Mouse (Mus musculus): ENCODE data around the gene S100a6.

S100a6 gene

DNA sequence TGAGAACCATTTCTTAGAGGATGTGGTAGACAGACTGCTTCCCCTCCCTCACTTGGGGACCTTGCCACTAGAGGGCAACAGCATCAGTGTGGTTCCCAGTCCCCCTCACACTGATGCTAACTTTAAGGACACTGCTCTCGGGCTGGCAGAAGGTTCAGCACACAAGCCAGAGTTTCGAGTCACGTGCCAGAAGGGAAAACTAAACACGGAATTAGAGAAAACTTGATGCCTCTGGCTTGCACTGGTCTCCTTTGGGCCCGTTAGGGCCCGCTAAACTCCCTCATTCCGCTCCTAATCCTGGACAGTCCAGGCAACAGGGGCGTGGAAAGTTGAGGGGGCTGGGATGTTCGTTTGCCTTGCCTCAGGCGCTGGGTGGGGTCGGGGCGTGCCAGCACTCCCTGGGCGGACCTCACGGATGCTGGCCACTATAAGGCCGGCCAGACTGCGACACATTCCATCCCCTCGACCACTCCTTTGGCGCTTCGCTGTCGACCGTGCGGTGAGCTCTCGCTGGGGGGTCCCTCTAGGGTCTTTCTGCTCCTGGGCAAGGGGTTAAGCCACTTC lies at the start of gene S100a6:
Gene S100a6 (plus strand): TSS at position 155 of the 564 bp plus-strand sequence.
- DNase-seq (ENCODE audit: low read depth in 2 of 2, low spot score in 2 of 2) = peak; percentile 59 to 80

- DNase-seq (ENCODE audit: low read depth in 2 of 2, low spot score in 2 of 2) = no peak
These were observed 38.0 kb upstream of the S100a6 start for GRCm38 (mm10) chr3:90574691-90575090.

DNA sequence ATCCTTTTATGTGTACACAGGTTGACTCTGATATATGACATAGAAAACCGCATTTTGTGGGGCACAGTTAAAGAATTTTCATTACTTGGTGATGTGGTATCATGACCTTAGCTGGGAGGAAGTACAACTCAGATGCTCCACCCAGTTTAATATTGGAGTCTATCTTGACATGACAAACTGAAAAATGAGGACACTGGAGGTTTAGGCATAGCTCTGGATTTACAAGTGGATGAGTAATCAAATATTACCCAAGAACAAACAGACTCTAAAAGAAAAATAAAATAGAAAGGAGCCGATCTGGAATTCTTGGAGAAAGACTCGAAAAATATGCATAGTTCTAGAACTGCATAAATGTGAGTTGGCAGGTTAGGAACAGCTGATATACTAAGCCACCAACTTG lies 37.4 kb upstream of the S100a6 start:
- DNase-seq (ENCODE audit: low read depth in 2 of 2, low spot score in 2 of 2) = no peak

- DNase-seq (ENCODE audit: low read depth in 2 of 2, low spot score in 2 of 2) = no peak
These were observed 36.2 kb upstream of the S100a6 start for GRCm38 (mm10) chr3:90576351-90577001.

DNA sequence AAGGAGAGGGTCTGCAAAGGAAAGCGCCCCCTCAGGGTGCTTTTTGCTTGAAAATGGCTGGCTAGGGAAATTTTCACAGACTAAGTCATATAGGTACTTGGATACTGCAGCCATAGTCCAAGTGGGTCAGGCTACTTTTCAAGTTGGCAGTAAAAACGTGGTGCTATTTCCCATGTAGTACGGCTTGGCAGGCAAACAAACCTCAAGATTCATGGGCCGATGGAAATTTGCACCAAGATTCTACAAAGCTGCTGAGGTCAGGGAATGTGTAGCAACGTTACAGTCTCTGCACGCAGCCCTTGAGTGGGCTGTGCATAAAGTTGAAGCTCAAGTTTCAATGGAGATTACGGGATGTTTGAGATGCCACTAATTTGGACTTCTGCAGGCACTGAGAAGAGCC lies 33.2 kb upstream of the S100a6 start:
- DNase-seq (ENCODE audit: low read depth in 2 of 2, low spot score in 2 of 2) = no peak

DNA sequence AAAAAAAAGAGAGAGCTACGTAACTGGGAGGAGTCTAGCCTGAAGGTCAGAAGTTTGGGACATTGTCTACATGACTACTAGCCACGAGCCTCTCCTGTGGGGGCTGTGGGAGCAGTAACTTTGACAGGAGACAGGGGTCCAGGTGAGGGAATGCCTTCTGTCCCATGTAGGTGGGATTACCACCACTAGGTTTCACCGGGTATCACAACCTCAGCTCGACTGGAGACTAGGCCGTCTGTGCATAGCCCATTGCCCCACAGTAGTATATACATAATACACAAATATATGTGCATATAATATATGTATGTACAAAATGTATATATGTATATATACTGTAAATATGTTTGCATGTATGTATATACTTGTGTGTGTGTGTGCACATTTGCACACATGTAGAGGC lies 31.5 kb upstream of the S100a6 start:
- no peak for DNase-seq (ENCODE audit: low read depth in 2 of 2, low spot score in 2 of 2)

DNA sequence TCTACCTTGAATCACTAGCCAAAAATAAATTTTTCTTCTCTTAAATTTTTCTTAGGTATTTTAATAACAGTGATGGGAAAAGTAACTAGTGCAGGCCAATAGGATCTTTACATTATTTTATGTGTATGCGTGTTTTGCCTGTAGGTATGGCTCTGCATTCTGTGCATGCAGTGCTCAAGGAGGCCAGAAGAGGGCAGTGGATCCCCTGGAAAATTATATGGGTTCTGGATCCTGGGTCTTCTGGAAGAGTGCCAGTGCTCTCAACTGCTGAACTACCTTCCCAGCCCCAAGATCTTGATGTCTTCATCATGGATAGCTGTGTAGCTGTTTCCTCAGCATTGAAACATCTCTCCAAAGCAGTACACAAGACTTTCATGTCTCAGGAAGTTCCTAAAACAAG lies 30.5 kb upstream of the S100a6 start:
- no peak for DNase-seq (ENCODE audit: low read depth in 2 of 2, low spot score in 2 of 2)

- DNase-seq (ENCODE audit: low read depth in 2 of 2, low spot score in 2 of 2) = no peak
These were observed 30.1 kb upstream of the S100a6 start for GRCm38 (mm10) chr3:90582556-90582955.

DNA sequence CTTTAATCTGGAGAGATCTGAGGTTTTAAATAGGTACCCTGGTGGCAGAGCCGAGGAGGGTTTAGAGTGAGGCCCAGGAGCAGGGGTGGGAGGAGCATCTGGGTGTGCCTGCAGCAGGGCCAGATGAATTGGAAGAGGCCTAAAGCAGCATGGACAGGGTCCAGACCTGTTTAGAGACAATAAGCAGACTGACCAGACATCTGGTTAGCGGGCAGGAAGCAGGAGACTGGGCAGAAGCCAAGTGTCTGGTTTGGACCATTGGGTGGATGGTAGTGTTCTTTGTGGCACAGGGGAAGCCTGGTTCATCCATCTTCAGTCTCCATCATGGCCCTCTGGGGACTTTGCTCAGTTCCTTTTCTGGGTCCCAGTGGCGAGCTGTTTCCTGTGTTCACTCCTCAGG lies 28.8 kb upstream of the S100a6 start:
- no peak for DNase-seq (ENCODE audit: low read depth in 2 of 2, low spot score in 2 of 2)

DNA sequence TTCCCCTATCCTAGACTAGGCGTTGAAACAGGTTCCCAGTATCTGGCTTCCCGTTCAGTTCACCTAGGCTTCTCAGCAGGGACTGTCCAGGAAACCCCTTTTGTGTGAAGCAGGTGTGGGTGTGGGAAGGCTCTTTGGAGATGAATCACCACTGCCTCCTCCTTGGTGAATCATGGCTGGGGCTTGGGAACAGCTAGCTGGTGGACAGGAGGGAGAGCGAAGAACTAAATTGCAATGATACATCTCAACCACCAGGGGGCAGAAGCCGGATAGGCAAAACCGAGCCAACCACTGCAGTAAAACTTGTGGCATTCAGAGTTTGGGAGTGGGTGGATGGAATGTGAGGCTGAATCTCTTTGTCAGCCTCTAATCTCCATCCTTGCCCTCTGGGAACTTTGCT lies 27.1 kb upstream of the S100a6 start:
- peak; percentile 56 to 64 for DNase-seq (ENCODE audit: low read depth in 2 of 2, low spot score in 2 of 2)

- peak; percentile 20 to 40 for DNase-seq (ENCODE audit: low read depth in 2 of 2, low spot score in 2 of 2)
These were observed 26.6 kb upstream of the S100a6 start for GRCm38 (mm10) chr3:90586016-90586643.

- DNase-seq (ENCODE audit: low read depth in 2 of 2, low spot score in 2 of 2) = peak; percentile 80 to 82
These were observed 25.8 kb upstream of the S100a6 start for GRCm38 (mm10) chr3:90586906-90587305.

DNA sequence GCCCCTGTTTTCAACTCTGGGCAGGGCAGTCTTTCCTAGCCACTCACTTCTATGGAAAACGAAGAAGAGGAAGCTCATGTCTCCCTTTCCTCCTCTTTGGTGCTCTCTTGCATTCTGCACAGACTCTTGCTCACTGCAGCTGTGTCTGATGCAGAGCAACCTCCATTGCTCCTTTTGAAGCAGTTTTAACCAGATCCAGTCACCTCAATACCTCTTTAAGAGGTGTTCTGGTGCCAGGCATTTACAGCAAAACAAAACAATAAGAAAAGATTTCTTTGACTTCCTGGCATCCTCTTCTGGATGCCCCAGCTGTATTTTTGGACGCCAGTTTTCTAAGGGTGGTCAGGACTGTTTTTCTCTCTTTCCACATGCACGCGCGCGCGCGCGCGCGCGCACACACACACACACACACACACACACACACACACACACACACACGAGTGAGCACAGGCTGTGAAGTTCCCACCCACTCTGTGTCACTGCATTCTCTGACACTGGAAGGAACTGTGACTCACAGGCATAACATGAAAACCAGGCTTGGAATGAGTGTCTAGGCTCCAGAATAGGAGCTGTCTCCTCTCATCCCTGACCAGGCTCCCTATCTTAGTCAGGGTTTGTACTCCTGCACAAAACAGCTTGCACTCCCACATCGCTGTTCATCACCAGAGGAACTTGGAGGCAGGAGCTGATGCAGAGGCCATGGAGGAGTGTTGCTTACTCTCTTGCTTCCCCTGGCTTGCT lies 25.2 kb upstream of the S100a6 start:
- DNase-seq (ENCODE audit: low read depth in 2 of 2, low spot score in 2 of 2) = no peak

- DNase-seq (ENCODE audit: low read depth in 2 of 2, low spot score in 2 of 2) = no peak
These were observed 23.3 kb upstream of the S100a6 start for GRCm38 (mm10) chr3:90589390-90589789.

DNA sequence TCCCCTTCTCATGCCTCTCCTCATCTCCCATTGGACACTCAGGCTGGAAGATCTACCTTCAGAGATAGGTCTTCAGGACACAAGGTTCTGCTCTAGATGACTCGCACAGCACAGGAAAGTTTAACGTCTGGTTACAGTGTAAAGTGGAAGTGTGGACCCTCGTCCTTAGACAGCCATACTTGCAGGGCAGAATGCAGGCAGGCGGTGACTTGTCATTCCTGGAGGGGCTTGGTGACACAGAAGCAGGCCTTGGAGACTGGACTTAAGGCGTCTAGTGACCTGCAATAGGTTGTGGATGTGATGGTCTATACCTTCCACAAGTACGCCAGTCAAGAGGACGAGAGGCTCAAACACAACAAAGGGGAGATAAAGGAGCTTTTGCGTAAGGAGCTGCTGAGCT lies 22.7 kb upstream of the S100a6 start, which contains the start of gene S100a2:
Gene S100a2 (plus strand): TSS at position 301 of the 400 bp plus-strand sequence.
- no peak for DNase-seq (ENCODE audit: low read depth in 2 of 2, low spot score in 2 of 2)

GRCm38 (mm10) chr3:90594466-90594865 lies 18.2 kb upstream of the S100a6 start:
- no peak for DNase-seq (ENCODE audit: low read depth in 2 of 2, low spot score in 2 of 2)

GRCm38 (mm10) chr3:90595556-90595955 lies 17.1 kb upstream of the S100a6 start:
- no peak for DNase-seq (ENCODE audit: low read depth in 2 of 2, low spot score in 2 of 2)

DNA sequence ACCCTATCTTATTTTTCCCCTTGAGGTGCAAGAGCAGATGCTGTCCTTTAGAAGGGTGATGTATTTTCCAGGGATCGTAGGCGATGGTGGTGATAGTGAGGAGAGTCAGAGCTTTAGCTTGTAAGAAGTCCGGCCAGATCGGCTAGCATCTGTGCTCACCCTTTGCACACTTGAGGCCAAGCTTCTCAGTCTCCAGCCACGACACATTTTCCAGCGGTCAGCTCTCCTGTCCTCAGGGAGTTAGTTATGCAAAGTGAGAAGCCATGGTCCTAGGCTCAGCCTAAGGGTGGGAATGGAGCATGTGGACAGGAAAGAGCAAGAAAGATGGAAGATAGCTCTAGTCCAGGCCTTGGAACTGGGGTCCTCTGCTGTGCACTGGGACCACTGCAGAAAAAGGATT lies 15.9 kb upstream of the S100a6 start:
- no peak for DNase-seq (ENCODE audit: low read depth in 2 of 2, low spot score in 2 of 2)

DNA sequence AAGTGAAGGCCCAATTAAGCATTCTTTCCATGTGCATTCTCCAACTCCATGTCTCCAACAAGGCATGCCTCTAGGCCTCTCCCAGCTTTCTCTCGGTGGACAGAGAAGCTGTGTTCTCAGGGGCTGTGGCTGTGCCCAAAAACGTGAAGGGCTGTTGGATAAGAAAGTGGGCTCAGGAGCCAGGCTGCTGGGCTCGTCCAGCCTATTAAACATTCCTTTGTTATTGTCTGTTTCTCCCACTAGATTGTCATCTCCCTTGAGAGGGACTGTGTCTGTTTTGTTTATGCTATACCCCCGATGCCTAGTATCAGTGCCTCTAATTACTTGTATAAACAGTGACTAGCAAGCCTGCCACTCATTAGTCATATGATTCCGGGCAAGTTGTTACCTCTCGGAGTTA lies 14.9 kb upstream of the S100a6 start:
- no peak for DNase-seq (ENCODE audit: low read depth in 2 of 2, low spot score in 2 of 2)

DNA sequence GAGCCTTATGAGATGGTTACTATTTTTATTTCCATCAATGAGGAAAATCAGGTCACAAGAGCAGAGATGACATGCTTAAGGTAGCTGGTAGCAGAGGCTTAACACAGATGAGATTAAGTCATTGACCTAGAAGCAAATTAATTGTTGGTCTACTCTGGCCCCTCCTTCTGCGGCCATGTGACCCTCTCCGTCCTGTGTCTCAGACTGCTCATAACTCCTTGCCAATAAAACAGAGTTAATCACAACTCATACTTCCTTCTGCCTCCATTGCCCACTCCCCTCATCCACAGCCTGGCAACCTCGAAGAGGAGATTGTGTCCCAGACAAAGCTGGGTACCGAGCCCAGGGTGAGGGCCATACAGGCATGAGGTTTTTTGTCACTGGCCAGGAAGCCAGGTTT lies 14.5 kb upstream of the S100a6 start:
- no peak for DNase-seq (ENCODE audit: low read depth in 2 of 2, low spot score in 2 of 2)

- DNase-seq (ENCODE audit: low read depth in 2 of 2, low spot score in 2 of 2) = no peak
These were observed 13.3 kb upstream of the S100a6 start for GRCm38 (mm10) chr3:90599401-90599800.

- DNase-seq (ENCODE audit: low read depth in 2 of 2, low spot score in 2 of 2) = no peak
These were observed 12.6 kb upstream of the S100a6 start for GRCm38 (mm10) chr3:90600036-90600435.
